Mouse (Mus musculus): ENCODE results near the gene Lrrc4.

GRCm38 (mm10) chr6:28857198-28858180, 25.9 kb upstream of the Lrrc4 start:
- TF ChIP-seq CTCF (IDR thresholded peaks at IDR 0.05; ENCODE audit: low read depth, low read length) (no peak), GATA1 (IDR thresholded peaks at IDR 0.05; ENCODE audit: borderline replicate concordance, low read length) (no peak), TAL1 (conservative IDR thresholded peaks at IDR 0.05; ENCODE audit: low read depth, low read length) (no peak)
